Mouse (Mus musculus): Measurements from ENCODE around the gene Twf1.

DNA sequence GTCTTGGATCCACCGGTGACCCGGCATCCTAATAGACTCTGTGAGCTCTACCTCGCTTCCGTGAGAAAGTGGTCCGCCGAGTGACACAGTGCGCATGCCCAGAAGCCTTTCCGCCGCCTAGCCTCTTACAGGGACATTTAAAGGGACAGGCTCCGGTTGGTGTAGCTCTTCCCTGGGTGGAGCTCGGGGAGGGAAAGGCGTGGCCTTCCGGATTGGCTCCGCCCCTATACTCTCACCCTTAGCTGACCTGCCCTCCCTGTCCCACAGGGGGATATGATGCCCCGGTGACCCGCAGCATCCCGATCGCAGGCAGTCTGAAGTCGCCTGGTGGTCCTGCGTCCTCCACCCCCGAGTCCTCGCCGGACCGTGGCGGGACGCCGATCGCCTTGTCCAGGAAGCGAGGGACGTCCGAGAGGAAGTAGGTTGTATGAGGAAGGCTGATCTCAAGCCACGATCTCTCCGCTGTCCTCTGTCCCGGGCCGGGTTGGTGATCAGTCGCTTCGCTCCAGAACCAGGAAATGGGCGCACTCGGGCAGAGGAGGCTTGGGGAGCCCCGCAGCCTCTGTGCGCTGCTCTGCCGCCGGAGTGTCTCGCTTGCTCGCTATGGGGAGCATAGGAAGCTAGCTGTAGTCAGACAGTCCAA, 46.2 kb downstream of the Twf1 start, which contains the start of the genes Pus7l and Irak4:
- TF ChIP-seq CTCF (IDR thresholded peaks at IDR 0.05; ENCODE audit: extremely low read depth, insufficient read depth, insufficient read length, insufficient replicate concordance) = no peak; the same call in 1 of the 2 replicates
- peak; percentile 61 for TF ChIP-seq POLR2A (IDR thresholded peaks at IDR 0.05; ENCODE audit: low read depth, low read length)
